Mouse (Mus musculus) spleen, postnatal 10 days (tissue): ENCODE results near the gene Unc13b.

Source experiments
- DNase-seq, 2 experiments: peaks; one replicate each; pipeline ENCODE4 v3.0.0; 2021 to 2022; ENCODE audit warnings: low spot score in 2 of 2

Unc13b gene

DNA sequence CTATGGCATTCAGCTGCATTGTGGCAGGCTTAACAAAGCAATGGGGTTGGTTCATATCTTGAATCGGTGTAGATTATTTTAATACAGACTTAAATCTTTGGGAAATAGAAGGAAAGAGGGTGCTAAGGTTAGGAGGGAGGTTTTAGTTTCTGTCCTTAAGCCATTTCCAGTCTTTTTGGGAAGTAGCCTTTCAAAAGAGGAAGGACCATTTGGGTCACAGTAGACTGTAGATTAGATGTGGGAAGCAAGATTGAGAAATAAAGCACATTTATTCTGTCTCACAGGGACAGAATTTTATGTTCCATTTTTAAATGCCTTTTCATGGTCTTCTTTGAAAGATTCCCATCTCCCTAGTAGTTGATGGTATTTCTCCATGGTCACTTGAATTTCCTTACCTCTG is 159.2 kb downstream of the Unc13b start:
- DNase-seq = no peak

DNA sequence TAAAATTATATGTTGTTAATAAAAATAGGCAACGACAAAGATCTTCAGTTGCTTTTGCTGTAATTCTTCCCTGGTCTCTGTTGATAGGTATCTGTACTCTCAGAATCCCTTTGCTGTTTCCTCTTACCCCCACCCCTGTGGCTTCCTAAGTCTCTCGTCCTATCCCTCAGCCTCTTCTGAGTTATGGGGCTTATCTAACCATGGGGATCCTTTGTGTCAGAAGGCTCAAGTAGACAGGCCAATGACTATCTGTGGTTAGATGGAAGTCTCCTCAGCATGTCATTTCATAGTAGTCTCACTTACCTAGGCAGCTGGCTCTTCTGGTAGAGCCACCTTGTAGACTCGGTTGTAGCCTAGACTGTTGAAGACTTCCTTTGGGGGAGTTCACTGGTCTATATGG is 173.1 kb downstream of the Unc13b start:
- no peak for DNase-seq

DNA sequence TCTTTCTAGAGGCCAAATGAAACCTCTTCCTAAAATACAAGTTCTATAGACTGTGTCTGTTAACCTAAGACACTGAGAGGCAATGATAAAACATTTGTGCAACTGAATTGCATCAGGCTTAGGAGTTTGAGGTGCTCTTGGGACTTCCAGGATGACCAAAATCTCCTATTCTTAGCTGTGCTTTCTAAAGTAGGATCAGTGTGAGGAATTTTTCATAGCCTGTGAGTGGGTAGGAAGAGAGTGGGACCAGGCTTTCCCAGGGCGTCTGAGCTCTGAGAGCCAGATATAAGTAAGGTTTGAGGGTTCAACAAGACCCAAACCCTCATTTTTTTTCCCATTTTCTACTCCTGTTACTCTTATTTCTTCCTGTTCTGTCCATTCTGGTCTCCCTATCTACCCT is 174.2 kb downstream of the Unc13b start:
- DNase-seq = no peak

DNA sequence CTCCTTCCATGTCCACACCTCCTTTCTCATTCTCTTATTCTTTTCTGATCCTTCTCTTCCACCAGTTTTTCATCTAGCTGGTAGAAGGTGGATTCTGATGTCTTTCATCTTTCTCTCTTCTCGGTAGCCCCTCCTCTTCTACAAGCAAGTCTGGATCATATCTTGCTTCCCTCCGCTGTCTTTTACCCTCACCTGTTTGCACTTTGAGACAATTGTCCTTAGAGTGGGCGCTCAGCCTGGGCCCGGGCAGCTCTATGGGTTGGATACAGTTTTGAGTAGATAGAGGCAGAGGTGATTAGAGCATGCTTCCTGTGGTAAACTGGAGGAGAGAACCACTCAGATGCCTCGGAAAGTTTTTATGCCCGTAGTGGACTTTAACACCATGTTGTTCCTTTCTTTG is 174.7 kb downstream of the Unc13b start:
- no peak for DNase-seq

DNA sequence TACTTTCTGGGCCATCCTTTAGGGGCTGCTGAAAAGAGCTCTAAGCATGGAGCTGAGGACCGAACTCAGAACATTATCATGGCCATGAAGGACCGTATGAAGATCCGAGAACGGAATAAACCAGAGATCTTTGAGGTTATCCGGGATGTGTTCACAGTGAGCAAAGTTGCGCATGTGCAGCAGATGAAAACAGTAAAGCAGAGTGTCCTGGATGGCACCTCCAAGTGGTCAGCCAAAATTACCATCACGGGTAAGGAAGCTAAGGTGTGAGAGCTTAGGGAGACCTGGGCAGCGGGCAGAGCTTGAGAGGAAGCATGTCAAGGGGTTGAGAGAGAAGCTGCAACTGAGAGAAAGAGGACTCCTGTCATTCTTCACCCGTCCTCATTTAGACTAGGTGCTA is 178.1 kb downstream of the Unc13b start:
- DNase-seq = no peak

DNA sequence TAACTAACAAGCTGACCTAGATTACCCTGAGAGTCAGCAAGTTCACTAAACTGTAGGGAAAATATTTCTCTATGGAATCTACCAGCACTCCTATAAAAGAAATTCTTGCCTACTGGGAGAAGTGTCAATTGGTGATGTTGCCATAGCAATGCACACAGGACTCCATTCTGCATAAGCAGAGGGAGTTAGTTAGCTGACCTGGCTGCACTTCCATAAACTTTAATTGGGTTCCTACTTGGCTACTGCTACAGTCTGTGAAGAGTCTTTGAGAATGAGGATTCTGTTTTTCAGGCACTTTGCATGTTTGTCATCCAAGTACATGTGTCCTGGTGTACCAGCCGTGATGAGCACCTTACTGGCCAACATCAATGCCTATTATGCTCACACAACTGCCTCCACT is 182.0 kb downstream of the Unc13b start:
- DNase-seq = no peak

DNA sequence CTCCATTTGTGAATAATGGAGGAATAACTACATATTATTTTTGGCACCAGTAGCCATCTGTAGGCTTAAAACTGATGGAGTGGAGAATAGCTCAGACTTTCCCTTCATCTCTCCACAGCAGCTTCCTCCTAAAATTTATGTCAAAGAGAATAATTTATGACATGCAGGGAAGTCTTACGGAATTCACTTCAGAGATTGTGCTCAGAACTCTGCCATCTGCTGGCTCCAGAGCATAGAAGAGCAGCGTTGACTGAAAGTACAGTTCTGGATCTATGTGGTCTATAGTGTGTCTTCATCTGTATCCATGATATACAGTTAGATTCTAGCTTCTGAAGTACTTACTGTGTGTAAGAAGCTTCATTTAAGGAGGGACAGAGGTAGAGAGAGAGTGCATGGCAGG is 185.3 kb downstream of the Unc13b start:
- DNase-seq = no peak

DNA sequence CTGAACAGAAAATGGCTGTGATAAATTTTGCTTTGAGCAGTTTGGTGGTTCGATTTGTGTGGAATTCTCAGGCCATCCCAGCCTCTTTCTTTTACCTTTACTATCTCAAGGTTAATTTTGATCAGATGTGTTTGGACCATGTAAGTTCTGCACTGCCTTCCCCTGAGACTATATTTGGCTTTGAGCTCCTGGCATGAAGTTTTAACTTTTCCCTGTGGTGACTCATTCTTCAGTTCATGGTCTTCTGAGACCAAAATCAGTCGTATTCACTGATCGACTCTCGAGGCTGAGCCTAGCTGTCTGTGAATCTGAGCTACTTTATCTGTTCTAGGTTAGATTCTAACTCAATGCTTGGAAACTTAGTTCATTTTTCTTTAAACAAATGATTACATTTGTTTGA is 187.0 kb downstream of the Unc13b start:
- DNase-seq = no peak

DNA sequence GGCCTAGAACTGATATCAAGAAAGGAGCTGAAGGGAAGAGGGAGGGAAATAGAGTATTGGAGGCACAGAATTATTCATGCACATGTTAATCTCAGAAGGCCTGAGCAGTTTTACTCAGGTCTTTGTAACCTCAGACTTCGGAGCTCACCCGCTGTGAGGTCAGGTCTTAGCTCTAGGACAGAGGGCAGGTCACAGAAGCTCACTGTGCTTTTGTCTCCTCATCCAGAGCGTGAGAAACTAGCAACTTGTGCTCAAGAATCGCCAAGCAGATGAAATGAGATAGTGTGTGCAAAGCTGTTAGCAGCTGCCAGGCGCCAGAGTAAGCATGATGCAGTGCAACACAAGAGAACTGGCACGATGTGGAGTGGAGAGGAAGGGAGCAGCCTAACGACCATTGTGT is 189.3 kb downstream of the Unc13b start:
- DNase-seq = no peak

DNA sequence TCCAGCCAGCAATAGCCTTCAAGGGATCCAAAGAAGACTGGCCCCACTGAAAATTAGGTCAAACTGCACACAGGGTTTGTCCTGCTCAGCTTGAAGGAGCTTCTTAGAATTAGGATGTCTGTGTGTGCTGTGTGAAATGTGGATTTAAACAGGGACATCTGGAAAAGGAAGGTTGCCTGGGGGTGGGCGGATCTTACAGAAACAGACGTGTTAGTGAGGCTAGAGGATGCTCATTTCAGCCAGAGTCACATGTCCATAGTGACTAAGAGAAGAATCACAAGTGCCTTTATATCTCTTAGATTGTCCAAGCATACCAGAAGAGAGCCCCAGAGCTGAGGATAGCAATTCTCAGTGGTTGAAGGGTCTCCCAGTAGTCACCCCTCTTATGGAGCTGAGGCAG is 190.2 kb downstream of the Unc13b start:
- no peak for DNase-seq

DNA sequence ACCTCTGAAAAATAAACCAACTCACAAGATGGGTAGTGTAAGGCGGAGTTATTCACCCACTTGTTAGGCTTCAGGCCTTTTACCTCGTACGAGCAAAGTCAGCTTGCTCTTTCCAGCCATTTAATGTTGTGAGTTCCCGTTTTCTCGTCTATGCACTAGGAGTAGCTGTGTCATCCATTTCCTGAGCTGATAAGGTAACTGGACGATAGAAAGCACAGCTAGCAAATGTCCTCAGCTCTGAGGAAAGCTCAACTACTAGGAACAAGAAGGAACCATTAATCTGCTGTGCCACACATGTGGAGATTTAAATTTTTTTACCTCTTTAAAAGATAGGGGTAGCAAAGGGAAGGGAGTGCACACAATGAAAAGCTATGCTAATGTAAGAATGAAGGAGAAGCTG is 192.5 kb downstream of the Unc13b start:
- no peak for DNase-seq

DNA sequence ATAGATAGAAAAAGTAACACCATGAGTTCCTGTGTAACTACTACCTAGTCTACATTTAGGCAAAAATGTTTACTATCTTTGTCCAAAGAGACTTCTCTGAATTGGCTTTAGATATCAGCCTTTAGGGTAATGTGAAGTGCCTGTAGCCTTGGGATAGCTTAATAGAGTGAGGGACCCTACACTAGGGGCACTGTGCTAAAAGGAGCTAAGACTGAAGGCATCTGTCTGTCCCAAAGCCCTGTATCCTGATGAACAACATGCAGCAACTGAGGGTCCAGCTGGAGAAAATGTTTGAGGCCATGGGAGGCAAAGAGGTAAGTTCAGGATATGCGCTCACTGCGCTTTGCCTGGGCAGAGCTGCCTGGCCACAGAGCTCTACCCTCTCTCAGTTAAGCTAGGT is 198.3 kb downstream of the Unc13b start:
- DNase-seq = no peak

DNA sequence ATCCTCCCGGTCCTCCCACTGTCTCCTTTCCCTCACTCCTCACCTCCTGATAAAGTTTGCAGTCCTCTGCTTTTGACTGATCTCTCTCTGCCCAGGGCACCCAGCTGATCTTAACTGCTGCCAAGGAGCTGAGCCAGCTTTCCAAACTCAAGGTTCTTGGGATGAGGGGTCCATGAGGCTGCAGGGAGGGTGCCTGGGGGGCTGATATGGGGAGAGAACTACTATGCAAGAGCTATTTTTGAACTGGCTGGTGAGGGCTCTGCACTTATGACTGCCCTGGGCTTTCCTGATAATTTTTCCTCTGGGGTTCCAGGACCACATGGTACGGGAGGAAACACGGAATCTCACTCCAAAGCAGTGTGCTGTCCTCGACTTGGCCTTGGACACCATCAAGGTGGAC is 199.8 kb downstream of the Unc13b start:
- no peak for DNase-seq

DNA sequence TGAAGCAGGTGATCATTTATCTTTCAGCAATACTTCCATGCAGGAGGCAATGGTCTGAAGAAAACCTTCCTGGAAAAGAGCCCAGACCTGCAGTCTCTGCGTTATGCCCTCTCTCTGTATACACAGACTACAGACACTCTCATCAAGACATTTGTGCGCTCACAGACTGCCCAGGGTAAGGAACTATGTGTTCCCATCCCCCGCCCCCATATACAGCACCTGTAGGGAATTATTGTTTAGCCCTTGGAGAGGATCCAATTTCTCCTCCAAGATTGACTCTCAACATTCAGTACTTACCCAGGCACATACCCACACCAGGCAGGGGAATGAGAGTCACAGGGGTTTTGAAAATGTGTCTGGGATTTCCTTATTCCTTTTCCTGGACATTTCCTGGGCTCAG is 200.7 kb downstream of the Unc13b start:
- DNase-seq = no peak

DNA sequence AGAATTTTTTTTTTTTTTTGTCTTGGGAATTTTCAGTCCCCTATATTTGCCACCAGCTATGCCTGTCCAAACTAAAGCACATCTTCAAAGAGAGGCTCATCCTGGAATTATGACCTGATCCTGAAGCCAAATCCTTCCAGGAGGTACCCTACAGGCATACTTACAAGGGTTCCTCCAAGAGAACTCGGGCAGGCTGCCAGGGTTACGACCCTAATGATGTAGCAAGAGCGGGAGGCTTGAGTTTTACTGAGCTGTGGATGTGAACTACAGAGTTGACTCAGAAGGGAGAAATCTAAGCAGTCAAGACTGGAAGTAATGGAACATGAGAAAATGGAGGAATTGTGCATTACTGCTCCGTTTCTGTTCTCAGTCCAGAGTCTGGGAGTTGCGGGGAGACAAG is 201.3 kb downstream of the Unc13b start:
- no peak for DNase-seq

DNA sequence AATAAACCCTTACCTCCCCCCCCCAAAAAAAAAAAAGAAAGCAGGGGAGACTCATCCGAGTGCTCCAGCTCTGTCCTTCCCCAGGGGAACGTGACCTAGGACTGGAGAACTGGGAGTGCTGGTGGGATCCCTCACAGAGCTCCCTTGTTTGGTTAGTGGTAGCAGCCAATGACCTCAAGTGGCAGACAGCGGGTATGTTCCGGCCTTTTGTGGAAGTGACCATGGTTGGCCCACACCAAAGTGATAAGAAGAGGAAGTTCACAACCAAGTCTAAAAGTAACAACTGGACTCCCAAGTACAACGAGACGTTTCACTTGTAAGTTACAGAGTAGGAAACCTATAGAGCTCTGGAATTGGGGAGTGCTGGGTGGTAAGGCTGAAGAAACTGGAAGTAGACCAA is 204.1 kb downstream of the Unc13b start:
- no peak for DNase-seq

DNA sequence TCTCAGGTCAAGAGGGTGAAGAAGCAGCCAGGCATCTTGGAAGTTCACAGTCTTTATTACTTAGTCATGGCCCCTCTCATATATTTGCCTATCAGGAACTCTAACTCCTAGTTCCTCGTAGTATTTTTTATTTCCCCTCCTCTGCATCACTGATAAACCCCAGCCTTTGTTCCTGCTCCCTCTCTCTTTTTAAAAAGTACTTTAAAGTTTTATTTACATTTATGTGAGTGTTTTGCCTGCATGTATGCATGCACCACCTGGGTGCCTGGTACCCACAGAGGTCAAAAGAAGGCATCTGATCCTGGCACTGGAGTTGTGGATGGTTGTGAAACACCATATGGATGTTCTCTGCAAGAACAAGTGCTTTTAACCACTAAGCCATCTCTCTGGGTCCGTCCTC is 207.4 kb downstream of the Unc13b start:
- DNase-seq = no peak

DNA sequence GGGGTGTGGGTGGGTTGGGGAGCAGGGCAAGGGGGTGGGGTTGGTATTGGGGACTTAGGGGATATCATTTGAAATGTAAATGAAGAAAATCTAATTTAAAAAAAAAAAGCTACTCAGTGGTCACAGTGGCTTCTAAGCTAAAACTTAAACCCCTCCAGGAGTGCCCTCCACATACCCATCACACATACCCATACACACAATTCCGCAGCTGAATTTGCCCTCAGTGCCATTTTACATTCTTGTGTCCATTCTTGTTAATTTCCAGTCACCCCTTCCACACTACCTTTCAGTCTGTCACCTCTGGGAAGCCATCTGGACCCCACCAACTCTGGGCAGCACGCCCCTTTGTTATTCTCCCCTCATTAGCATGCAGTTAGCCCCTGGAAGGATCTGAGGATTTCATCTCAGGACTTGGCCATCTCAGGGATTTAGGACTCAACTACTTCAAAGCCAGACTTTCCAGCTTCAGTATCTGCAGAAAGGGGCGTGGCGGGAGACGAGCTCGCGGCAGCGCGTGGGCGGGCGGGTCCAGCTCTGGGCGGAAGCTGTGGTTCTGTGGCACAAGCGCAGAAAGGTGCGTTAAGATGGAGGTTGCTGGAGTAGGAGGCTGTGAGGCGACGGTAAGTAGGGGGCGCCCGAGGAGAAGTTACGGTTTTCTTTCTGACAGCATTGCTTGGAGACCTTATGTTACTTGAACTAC is 208.0 kb downstream of the Unc13b start, which contains the start of gene Atp8b5:
TSS of gene Atp8b5 (plus strand) at position 537 of the 700 bp plus-strand sequence.
- peak; percentile 13 to 67 for DNase-seq

DNA sequence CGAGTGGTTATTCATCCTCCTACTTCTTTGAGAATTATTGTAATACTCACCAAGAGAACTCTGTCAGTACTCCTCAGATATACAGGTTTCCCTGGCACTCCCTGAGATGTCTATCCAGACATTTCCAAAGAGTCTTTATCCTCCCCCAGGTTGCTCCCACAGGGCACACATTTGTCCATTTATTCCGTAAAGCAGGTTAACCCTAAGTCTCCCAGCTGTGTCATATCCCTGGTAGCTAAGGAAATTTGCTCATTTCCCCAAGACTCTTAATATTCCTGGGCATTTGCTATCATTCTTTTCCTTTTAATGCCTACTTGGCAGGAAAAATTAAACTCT is 208.5 kb downstream of the Unc13b start:
- no peak for DNase-seq

DNA sequence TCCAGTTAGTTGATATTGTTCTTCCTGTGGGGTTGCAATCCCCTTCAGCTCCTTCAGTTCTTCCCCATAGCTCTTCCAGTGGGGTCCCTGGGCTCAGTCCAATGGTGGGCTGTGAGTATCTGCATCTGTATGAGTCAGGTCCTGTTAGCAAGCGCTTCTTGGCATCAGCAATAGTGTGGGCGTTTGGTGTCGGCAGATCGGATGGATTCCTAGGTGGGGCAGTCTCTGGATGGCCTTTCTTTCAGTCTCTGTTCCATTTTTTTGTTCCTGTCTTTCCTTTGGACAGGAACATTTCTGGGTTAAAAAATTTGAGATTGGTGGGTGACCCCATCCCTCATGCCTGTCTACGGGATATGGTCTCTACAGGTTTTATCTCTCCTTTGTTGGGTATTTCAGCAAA is 226.7 kb downstream of the Unc13b start:
- DNase-seq = no peak

DNA sequence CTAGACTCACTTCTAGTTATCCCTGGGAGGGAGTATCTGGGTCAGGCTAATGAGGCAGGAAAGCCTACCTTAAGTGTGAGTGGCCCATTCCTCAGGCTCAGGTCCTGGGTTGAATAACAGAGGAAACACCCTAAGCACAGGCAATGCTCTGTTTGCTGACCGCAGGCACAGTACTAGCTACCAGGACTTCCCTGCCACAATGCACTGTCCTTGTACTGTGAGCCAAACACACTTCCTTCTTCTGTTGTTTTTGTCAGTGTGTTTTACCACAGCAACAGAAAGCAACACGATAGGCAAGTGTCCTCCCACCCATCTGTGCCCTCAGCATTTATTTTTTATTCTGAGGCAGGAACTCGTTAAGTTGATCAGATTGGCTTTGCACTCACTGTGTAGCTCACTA is 228.6 kb downstream of the Unc13b start:
- DNase-seq = no peak

DNA sequence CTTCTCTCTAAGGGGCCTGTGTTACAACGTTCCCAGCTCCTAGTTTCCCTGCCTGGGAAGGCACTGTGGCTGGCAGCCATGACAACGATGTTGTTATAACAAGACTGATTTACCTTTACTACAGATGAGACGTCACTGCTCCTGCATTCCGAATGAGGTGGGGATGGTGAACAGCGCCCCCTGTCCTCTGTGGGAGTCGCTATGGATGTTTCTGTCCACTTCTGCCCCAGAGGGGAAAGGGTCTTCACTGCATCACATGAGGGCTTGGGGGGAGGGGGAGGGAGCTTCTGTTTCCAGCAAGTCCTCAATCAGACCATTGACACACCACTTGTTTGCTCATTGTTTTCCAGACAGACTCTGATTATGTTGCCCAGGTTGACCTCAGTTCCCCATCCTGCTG is 235.2 kb downstream of the Unc13b start:
- DNase-seq = no peak

DNA sequence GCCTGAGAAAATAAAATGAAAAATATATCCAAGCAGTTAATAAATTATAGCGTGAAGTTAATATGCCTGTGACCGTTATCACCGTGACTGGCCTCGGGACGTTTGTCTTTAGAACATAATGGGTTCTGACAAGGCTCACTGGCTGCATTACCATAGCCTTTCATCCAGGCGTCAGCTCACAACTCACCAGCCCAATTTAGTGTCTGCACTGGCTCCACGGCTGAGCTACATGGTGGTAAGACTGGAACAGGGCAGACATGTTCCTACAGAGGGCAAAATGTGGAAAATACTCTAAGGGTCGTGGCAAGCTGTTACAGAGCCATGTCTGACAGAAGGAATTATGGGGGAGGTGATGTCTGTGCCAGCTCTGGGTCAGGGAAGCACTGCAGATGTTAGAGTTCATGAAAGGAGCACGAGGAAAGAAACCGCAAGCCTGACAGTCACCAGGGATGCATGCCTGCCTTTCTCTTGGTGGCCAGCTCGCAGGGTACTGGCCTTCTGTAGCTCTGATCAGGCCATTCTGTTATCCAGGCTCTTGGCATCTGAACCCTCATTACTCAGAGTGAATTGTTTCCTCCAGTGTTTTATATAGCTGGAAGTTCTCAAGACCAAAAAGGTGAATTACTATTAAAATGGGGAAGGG is 251.1 kb downstream of the Unc13b start:
- DNase-seq = no peak
